Mouse (Mus musculus): ENCODE measurements around the gene Gm8165. TPM values are rescaled to one million over a fixed set of nuclear protein-coding genes. Genes with fewer than 3 reads are reported as not detected.
"Not testable (repeated sequence)": the region's sequence is repeated elsewhere in the genome, so short reads cannot be mapped to it uniquely, and the experiment has no call there.

Gm8165 gene
- not detected for polyA plus RNA-seq (2017; shearing (Covaris generic))

GRCm38 (mm10) chr14:43677099-43677498 lies at the start of gene Gm8165:
Gene Gm8165, minus strand, starts transcription at chr14:43677199.
- not testable (repeated sequence) for ATAC-seq

GRCm38 (mm10) chr14:43697621-43698020 lies 20.6 kb upstream of the Gm8165 start, which contains the start of gene Gm7324:
Gene Gm7324, plus strand, starts transcription at chr14:43697828.
- ATAC-seq: not testable (repeated sequence)

Other genes starting within 250 kb of the Gm8165 start
- gene Gm5799, start 133.6 kb downstream of the Gm8165 start, polyA plus RNA-seq (2017; shearing (Covaris generic)): not detected
- gene Gm17654, start 98.1 kb downstream of the Gm8165 start, polyA plus RNA-seq (2017; shearing (Covaris generic)): not detected
- gene Gm10375, start 69.2 kb downstream of the Gm8165 start, polyA plus RNA-seq (2017; shearing (Covaris generic)): not detected
- gene Gm7324, start 20.6 kb upstream of the Gm8165 start, polyA plus RNA-seq (2017; shearing (Covaris generic)): 1 to 10 TPM in 2 of 3 experiments, not detected in 1; 2.0 to 2.1 TPM
- gene Gm16506, start 50.3 kb upstream of the Gm8165 start, polyA plus RNA-seq (2017; shearing (Covaris generic)): not detected
- gene Gm6526, start 70.7 kb upstream of the Gm8165 start, polyA plus RNA-seq (2017; shearing (Covaris generic)): not detected
- not detected for gene Gm8180, start 107.5 kb upstream of the Gm8165 start, polyA plus RNA-seq (2017; shearing (Covaris generic))
- gene Ear1, start 198.3 kb upstream of the Gm8165 start, polyA plus RNA-seq (2017; shearing (Covaris generic)): not detected
- gene Ear10, start 246.4 kb upstream of the Gm8165 start, polyA plus RNA-seq (2017; shearing (Covaris generic)): not detected
- not detected for gene Gm8113, start 248.2 kb upstream of the Gm8165 start, polyA plus RNA-seq (2017; shearing (Covaris generic))

Measured in inflammation-experienced regulatory T-cells, adult 6 months (primary cell).